Mouse (Mus musculus): Measurements from ENCODE around the gene Frmpd4. TPM values are rescaled to one million over a fixed set of nuclear protein-coding genes. Genes with fewer than 3 reads are reported as not detected.

Frmpd4 gene
- polyA plus RNA-seq, 1 experiment from 2014 or later: not detected

GRCm38 (mm10) chrX:168403512-168403911 is 173.5 kb downstream of the Frmpd4 start:
- WGBS: 85% methylated on average over 2 of the region's 2 CpGs
- no peak overlapping the region for H3K4me2 ChIP-seq (ENCODE audit: low read depth, low read length)
- H3K27ac ChIP-seq (ENCODE audit: low read length): no peak overlapping the region
- no peaks in the 10 kb centered on the region for H3K27me3 ChIP-seq (ENCODE audit: control insufficient read depth, insufficient read depth, low read length)
- H3K9ac ChIP-seq (ENCODE audit: low read length): no peak overlapping the region
- no peaks in the 10 kb centered on the region for H3K9me3 ChIP-seq (replicated peaks; ENCODE audit: control insufficient read depth, low read length)
- ATAC-seq (replicated peaks; ENCODE audit: extremely low read depth, insufficient read depth, low FRiP score): no peak
- H3K36me3 ChIP-seq (ENCODE audit: control insufficient read depth, insufficient read depth): no peaks in the 10 kb centered on the region
- H3K4me3 ChIP-seq (ENCODE audit: low read length): no peak overlapping the region
- no peaks in the 10 kb centered on the region for H3K4me1 ChIP-seq (ENCODE audit: control insufficient read depth, insufficient read depth, low read length)

- WGBS: 71% methylated on average over 2 of the region's 2 CpGs
- Histone ChIP-seq H3K4me2 (ENCODE audit: low read depth, low read length) (no peak overlapping the region), H3K4me3 (ENCODE audit: low read length) (no peak overlapping the region), H3K4me1 (ENCODE audit: control insufficient read depth, insufficient read depth, low read length) (no peaks in the 10 kb centered on the region), H3K36me3 (ENCODE audit: control insufficient read depth, insufficient read depth) (no peaks in the 10 kb centered on the region), H3K9ac (ENCODE audit: low read length) (no peak overlapping the region), H3K27me3 (ENCODE audit: control insufficient read depth, insufficient read depth, low read length) (no peaks in the 10 kb centered on the region), H3K9me3 (replicated peaks; ENCODE audit: control insufficient read depth, low read length) (no peaks in the 10 kb centered on the region), H3K27ac (ENCODE audit: low read length) (no peak overlapping the region)
- ATAC-seq (replicated peaks; ENCODE audit: extremely low read depth, insufficient read depth, low FRiP score): no peak
Observed at GRCm38 (mm10) chrX:168350431-168350830, 226.6 kb downstream of the Frmpd4 start.

GRCm38 (mm10) chrX:168349320-168350225 is 227.5 kb downstream of the Frmpd4 start:
- 70% methylated on average over 5 of the region's 5 CpGs for WGBS
- no peak overlapping the region for H3K4me3 ChIP-seq (ENCODE audit: low read length)

GRCm38 (mm10) chrX:168338212-168338611 is 238.8 kb downstream of the Frmpd4 start:
- Histone ChIP-seq H3K4me1 (ENCODE audit: control insufficient read depth, insufficient read depth, low read length) (no peaks in the 10 kb centered on the region), H3K27ac (ENCODE audit: low read length) (no peak overlapping the region), H3K4me2 (ENCODE audit: low read depth, low read length) (no peak overlapping the region), H3K9ac (ENCODE audit: low read length) (no peak overlapping the region), H3K9me3 (replicated peaks; ENCODE audit: control insufficient read depth, low read length) (no peaks in the 10 kb centered on the region), H3K36me3 (ENCODE audit: control insufficient read depth, insufficient read depth) (no peaks in the 10 kb centered on the region), H3K27me3 (ENCODE audit: control insufficient read depth, insufficient read depth, low read length) (no peaks in the 10 kb centered on the region), H3K4me3 (ENCODE audit: low read length) (no peak overlapping the region)
- no peak for ATAC-seq (replicated peaks; ENCODE audit: extremely low read depth, insufficient read depth, low FRiP score)

More at GRCm38 (mm10) chrX:168349320-168350225, 227.5 kb downstream of the Frmpd4 start:
- Histone ChIP-seq H3K9me3 (replicated peaks; ENCODE audit: control insufficient read depth, low read length) (no peaks in the 10 kb centered on the region), H3K36me3 (ENCODE audit: control insufficient read depth, insufficient read depth) (no peaks in the 10 kb centered on the region), H3K4me2 (ENCODE audit: low read depth, low read length) (no peak overlapping the region), H3K9ac (ENCODE audit: low read length) (no peak overlapping the region), H3K4me1 (ENCODE audit: control insufficient read depth, insufficient read depth, low read length) (no peaks in the 10 kb centered on the region), H3K27ac (ENCODE audit: low read length) (no peak overlapping the region), H3K27me3 (ENCODE audit: control insufficient read depth, insufficient read depth, low read length) (no peaks in the 10 kb centered on the region)
- ATAC-seq (replicated peaks; ENCODE audit: extremely low read depth, insufficient read depth, low FRiP score): no peak

GRCm38 (mm10) chrX:168325161-168325560 is 251.9 kb downstream of the Frmpd4 start:
- H3K27me3 ChIP-seq (ENCODE audit: control insufficient read depth, insufficient read depth, low read length): no peaks in the 10 kb centered on the region
- H3K4me1 ChIP-seq (ENCODE audit: control insufficient read depth, insufficient read depth, low read length): no peaks in the 10 kb centered on the region
- no peak overlapping the region for H3K4me2 ChIP-seq (ENCODE audit: low read depth, low read length)
- ATAC-seq (replicated peaks; ENCODE audit: extremely low read depth, insufficient read depth, low FRiP score): no peak
- H3K9ac ChIP-seq (ENCODE audit: low read length): no peak overlapping the region
- no peak overlapping the region for H3K4me3 ChIP-seq (ENCODE audit: low read length)
- H3K9me3 ChIP-seq (replicated peaks; ENCODE audit: control insufficient read depth, low read length): no peaks in the 10 kb centered on the region
- no peak overlapping the region for H3K27ac ChIP-seq (ENCODE audit: low read length)
- no peaks in the 10 kb centered on the region for H3K36me3 ChIP-seq (ENCODE audit: control insufficient read depth, insufficient read depth)
- 76% methylated on average over 3 of the region's 3 CpGs for WGBS

- H3K4me2 ChIP-seq (ENCODE audit: low read depth, low read length): no peak overlapping the region
- no peak overlapping the region for H3K9ac ChIP-seq (ENCODE audit: low read length)
- H3K27me3 ChIP-seq (ENCODE audit: control insufficient read depth, insufficient read depth, low read length): no peaks in the 10 kb centered on the region
- 90% methylated on average over 1 of the region's 1 CpGs for WGBS
- no peaks in the 10 kb centered on the region for H3K9me3 ChIP-seq (replicated peaks; ENCODE audit: control insufficient read depth, low read length)
- no peaks in the 10 kb centered on the region for H3K36me3 ChIP-seq (ENCODE audit: control insufficient read depth, insufficient read depth)
- ATAC-seq (replicated peaks; ENCODE audit: extremely low read depth, insufficient read depth, low FRiP score): no peak
- no peak overlapping the region for H3K4me3 ChIP-seq (ENCODE audit: low read length)
- H3K27ac ChIP-seq (ENCODE audit: low read length): no peak overlapping the region
- H3K4me1 ChIP-seq (ENCODE audit: control insufficient read depth, insufficient read depth, low read length): no peaks in the 10 kb centered on the region
Observed at GRCm38 (mm10) chrX:168312158-168312557, 264.9 kb downstream of the Frmpd4 start.

GRCm38 (mm10) chrX:168310143-168310542 is 266.9 kb downstream of the Frmpd4 start:
- 11% methylated on average over 1 of the region's 1 CpGs for WGBS
- Histone ChIP-seq H3K9ac (ENCODE audit: low read length) (no peak overlapping the region), H3K4me2 (ENCODE audit: low read depth, low read length) (no peak overlapping the region), H3K4me3 (ENCODE audit: low read length) (no peak overlapping the region), H3K27ac (ENCODE audit: low read length) (no peak overlapping the region), H3K27me3 (ENCODE audit: control insufficient read depth, insufficient read depth, low read length) (no peaks in the 10 kb centered on the region), H3K4me1 (ENCODE audit: control insufficient read depth, insufficient read depth, low read length) (no peaks in the 10 kb centered on the region), H3K36me3 (ENCODE audit: control insufficient read depth, insufficient read depth) (no peaks in the 10 kb centered on the region), H3K9me3 (replicated peaks; ENCODE audit: control insufficient read depth, low read length) (no peaks in the 10 kb centered on the region)
- ATAC-seq (replicated peaks; ENCODE audit: extremely low read depth, insufficient read depth, low FRiP score): no peak

GRCm38 (mm10) chrX:168292506-168292905 is 284.5 kb downstream of the Frmpd4 start:
- Histone ChIP-seq H3K4me3 (ENCODE audit: low read length) (no peak overlapping the region), H3K4me2 (ENCODE audit: low read depth, low read length) (no peak overlapping the region), H3K4me1 (ENCODE audit: control insufficient read depth, insufficient read depth, low read length) (no peaks in the 10 kb centered on the region), H3K9ac (ENCODE audit: low read length) (no peak overlapping the region), H3K27me3 (ENCODE audit: control insufficient read depth, insufficient read depth, low read length) (no peaks in the 10 kb centered on the region), H3K9me3 (replicated peaks; ENCODE audit: control insufficient read depth, low read length) (no peaks in the 10 kb centered on the region), H3K27ac (ENCODE audit: low read length) (no peak overlapping the region), H3K36me3 (ENCODE audit: control insufficient read depth, insufficient read depth) (no peaks in the 10 kb centered on the region)
- ATAC-seq (replicated peaks; ENCODE audit: extremely low read depth, insufficient read depth, low FRiP score): no peak
- 78% methylated on average over 3 of the region's 3 CpGs for WGBS

GRCm38 (mm10) chrX:168207034-168207433 is 370.0 kb downstream of the Frmpd4 start:
- H3K9ac ChIP-seq (ENCODE audit: low read length): no peak overlapping the region
- H3K36me3 ChIP-seq (ENCODE audit: control insufficient read depth, insufficient read depth): no peaks in the 10 kb centered on the region
- no peak overlapping the region for H3K4me3 ChIP-seq (ENCODE audit: low read length)
- no peaks in the 10 kb centered on the region for H3K4me1 ChIP-seq (ENCODE audit: control insufficient read depth, insufficient read depth, low read length)
- H3K27ac ChIP-seq (ENCODE audit: low read length): no peak overlapping the region
- no peaks in the 10 kb centered on the region for H3K27me3 ChIP-seq (ENCODE audit: control insufficient read depth, insufficient read depth, low read length)
- ATAC-seq (replicated peaks; ENCODE audit: extremely low read depth, insufficient read depth, low FRiP score): no peak
- WGBS: 71% methylated on average over 3 of the region's 3 CpGs
- H3K9me3 ChIP-seq (replicated peaks; ENCODE audit: control insufficient read depth, low read length): no peaks in the 10 kb centered on the region
- H3K4me2 ChIP-seq (ENCODE audit: low read depth, low read length): no peak overlapping the region
